Mouse (Mus musculus): ENCODE data around the gene Gpr152. TPM values are rescaled to one million over a fixed set of nuclear protein-coding genes. Genes with fewer than 3 reads are reported as not detected.
A peak's percentile ranks its signal among the peaks of the same experiment; 100 is the strongest.
"Not testable (repeated sequence)": the region's sequence is repeated elsewhere in the genome, so short reads cannot be mapped to it uniquely, and the experiment has no call there.

Gene Gpr152
- polyA plus RNA-seq, 1 experiment from 2014 or later: not detected

DNA sequence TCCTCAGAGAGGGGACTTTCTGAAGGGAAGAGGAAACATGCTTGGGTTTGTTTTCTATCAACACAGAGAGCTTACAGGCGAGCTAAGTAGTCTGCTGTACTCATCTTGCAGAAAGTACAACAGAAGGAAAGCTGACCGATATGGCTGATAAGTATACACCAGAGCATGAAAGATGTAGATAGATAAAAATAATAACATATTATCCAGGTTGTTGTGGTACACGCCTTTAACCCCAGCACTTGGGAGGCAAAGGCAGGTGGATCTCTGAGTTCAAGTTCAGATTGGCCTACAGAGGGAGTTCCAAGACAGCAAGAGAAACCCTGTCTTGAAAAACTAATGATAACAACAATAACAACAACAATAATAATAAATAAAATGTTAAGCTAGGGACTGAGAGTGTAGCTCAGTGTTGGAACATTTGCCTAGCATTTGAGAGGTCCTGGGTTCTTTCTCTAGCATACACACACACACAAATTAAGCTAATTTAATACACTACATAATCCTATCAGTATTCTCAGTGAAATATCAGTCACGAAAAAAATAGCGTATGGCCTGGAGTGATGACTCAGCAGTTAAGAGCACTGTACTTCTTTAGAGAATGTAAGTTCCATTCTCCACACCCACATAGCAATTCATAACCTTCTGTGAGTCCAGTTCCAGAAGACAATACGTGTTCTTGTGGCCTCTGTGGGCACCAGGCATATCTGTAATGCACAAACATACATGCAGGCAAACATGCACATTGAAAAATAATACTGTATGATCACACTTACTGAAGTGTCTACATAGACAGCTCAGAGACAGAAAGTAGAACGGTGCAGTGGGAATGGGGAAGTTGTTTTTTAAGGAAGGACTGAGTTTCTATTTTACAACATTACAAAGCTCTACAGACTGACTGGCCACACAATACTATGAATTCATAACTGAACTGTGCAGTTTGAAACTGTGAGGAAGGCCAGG, 16.9 kb upstream of the Gpr152 start:
- H3K27ac ChIP-seq: no peak overlapping the region
- H3K9me3 ChIP-seq: no peaks in the 10 kb centered on the region
- H3K27me3 ChIP-seq (replicated peaks): no peaks in the 10 kb centered on the region
- WGBS: 81% methylated on average over 7 of the region's 7 CpGs
- H3K4me1 ChIP-seq (replicated peaks): peaks cover 21% of the 10 kb centered on the region
- no peak for ATAC-seq
- no peak overlapping the region for H3K4me2 ChIP-seq (replicated peaks)
- peaks cover 3% of the 10 kb centered on the region; the same call in 1 of the 2 replicates for H3K36me3 ChIP-seq
- no peak overlapping the region for H3K4me3 ChIP-seq (replicated peaks)
- H3K9ac ChIP-seq: no peak overlapping the region

DNA sequence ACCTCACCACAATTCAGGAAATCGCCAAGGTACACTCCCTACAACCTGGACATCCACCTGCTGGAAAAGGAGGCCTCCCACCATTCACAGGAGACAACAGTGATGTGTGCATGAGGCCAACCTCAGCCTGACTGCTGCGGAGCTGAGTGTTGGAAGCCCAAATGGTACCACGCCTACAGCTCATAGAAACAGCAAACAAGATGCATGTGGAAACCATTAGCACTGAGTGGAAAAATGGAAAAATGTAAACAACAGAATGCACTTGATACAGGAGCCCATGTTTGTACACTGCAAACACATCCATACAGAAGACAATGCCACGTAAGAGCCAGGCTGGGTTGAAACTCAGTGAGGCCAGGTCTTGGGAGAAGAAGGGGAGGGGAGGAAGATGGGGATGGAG, 15.2 kb upstream of the Gpr152 start:
- Histone ChIP-seq H3K36me3 (peaks cover 3% of the 10 kb centered on the region; the same call in 1 of the 2 replicates), H3K4me2 (replicated peaks) (no peak overlapping the region), H3K9me3 (no peaks in the 10 kb centered on the region), H3K4me3 (replicated peaks) (no peak overlapping the region), H3K4me1 (replicated peaks) (peaks cover 21% of the 10 kb centered on the region), H3K27ac (no peak overlapping the region), H3K27me3 (replicated peaks) (no peaks in the 10 kb centered on the region), H3K9ac (no peak overlapping the region)
- WGBS: 70% methylated on average over 4 of the region's 4 CpGs
- ATAC-seq: no peak

DNA sequence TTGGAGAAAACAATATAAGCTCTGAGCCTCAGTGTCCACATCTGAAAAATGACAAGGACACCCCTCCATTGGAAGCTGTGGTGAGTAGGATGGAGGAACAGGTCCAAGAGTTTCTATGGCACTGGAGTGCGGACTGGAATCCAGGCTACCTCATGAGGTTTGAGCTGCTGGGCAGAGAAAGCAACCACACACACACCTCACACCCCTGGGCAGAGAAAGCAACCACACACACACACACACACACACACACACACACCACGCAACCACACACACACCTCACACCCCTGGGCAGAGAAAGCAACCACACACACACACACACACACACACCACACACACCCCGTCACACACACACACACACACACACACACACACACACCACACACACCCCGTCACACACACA, 14.3 kb upstream of the Gpr152 start:
- Histone ChIP-seq H3K4me1 (replicated peaks) (peaks cover 18% of the 10 kb centered on the region), H3K4me3 (replicated peaks) (peak overlapping the region; percentile 81), H3K4me2 (replicated peaks) (peak overlapping the region; percentile 74)
- H3K9ac ChIP-seq; H3K36me3 ChIP-seq; H3K9me3 ChIP-seq; H3K27me3 ChIP-seq (replicated peaks); H3K27ac ChIP-seq: not testable (repeated sequence)
- 14% methylated on average over 2 of the region's 4 CpGs for WGBS
- peak; percentile 18 for ATAC-seq

DNA sequence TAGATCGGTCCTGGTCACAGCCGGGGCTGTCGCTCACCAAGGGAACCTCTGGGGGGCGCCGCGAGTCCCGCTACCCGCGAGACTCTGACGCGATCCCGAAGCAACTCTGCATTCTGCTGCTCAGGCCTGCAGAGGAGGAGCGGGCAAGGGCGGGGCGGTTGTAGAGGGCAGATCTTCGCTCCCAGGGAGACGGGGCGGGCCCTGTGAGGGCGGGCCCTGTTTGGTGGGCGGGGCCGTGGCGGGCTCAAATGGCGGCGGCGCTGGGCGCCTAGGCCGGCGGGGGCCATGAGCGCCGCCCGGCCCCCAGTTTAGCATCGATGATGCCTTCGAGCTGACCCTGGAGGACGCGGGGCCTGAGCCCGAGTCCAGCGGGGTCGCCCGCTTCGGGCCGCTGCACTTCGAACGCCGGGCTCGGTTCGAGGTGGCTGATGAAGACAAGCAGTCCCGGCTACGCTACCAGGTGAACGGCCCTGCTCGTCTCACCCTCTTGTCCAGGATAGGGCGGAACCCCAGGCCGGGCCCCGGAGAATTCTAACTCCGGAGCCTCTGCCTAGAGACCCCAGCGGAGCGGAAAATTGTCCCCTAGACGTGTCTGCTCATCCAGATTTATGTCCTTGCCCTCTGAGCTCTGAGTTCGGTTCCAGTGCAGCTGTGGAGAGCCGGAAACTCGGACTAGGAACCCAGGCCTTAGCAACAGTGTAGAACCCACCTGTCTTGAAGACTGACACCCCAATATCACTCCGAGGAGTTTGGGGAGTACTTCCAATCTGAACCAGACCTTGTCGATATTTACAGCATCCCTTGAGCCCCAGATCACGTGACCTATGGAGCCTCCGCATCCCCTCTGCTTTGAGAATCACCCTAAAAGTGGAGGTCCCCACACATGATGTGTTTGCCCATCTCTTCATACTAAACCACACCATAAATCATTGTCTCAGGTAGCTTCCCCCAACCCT, 13.6 kb upstream of the Gpr152 start, which contains the start of gene Aip:
TSS of gene Aip (minus strand) at position 118 of the 956 bp plus-strand sequence.
- Histone ChIP-seq H3K4me1 (replicated peaks) (peaks cover 11% of the 10 kb centered on the region), H3K9ac (peak within 1 kb of the TSS; percentile 89), H3K4me3 (replicated peaks) (peak within 1 kb of the TSS; percentile 81), H3K27me3 (replicated peaks) (no peaks in the 10 kb centered on the region), H3K36me3 (peaks cover 8% of the 10 kb centered on the region; the same call in 1 of the 2 replicates), H3K9me3 (no peaks in the 10 kb centered on the region), H3K4me2 (replicated peaks) (peak within 1 kb of the TSS; percentile 74), H3K27ac (peak within 1 kb of the TSS; percentile 58)
- peak; percentile 95 for ATAC-seq
- under 1% methylated on average over 64 of the region's 64 CpGs for WGBS

DNA sequence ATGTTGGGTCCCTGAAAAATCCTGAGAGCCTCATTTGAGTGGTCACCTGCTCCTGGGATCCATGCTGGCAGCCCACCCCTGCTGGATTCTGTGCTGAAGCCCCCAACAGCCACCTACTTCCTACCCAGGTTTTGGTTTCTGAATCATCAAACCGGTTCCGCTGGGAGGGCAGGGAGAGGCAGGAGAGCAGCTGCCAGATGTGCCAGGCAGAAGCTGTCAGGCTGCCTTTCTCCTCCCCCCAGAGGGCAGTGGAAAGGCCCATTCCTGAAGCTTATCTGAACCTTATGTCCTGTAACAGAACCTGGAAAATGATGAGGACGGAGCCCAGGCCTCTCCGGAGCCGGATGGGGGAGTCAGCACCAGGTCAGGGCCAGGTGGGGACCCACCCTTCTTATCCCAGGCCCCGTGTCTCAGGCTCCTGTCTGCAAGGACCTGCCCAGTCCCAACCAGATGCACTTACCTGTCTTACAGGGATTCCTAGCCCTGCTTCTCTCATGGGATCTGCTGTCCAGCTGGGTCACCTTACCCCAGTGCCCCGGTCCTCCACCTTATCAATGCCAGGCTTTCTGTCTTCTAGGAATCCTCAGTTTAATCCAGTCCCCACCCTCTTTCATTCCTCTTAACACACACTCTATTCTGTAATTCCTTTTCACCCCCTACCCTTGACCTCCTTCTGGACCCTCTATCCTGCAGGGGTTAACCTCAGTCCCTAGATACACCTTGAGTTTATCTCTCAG, 12.7 kb upstream of the Gpr152 start:
- no peak for ATAC-seq
- Histone ChIP-seq H3K4me1 (replicated peaks) (peaks cover 8% of the 10 kb centered on the region), H3K9me3 (no peaks in the 10 kb centered on the region), H3K4me3 (replicated peaks) (peak overlapping the region; percentile 81), H3K4me2 (replicated peaks) (peak overlapping the region; percentile 74), H3K9ac (peak overlapping the region; percentile 89), H3K27ac (no peak overlapping the region), H3K36me3 (peaks cover 10% of the 10 kb centered on the region), H3K27me3 (replicated peaks) (no peaks in the 10 kb centered on the region)
- 53% methylated on average over 7 of the region's 7 CpGs for WGBS

DNA sequence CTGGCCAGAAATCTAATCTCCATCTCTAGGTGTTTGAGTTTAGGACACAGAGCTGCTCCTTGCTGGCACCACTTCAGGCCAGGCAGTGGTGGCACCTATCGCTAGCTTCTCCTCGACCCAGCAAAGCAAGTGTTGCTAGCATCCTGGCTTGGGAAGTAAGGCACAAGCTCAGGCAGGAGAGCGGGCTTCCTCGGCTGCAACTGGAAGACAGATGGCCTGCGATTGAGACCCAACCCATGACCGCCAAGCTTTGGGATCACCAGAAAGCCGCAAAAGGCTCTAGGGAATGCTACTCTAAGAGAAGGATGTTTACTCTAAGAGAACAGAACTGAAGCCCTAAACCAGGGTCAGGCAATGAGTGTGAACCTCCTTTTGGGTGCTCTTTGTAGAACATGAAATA, 10.1 kb upstream of the Gpr152 start:
- Histone ChIP-seq H3K4me3 (replicated peaks) (no peak overlapping the region), H3K27me3 (replicated peaks) (no peaks in the 10 kb centered on the region), H3K9me3 (no peaks in the 10 kb centered on the region), H3K4me2 (replicated peaks) (no peak overlapping the region), H3K36me3 (peaks cover 20% of the 10 kb centered on the region), H3K9ac (no peak overlapping the region), H3K27ac (no peak overlapping the region), H3K4me1 (replicated peaks) (peaks cover 8% of the 10 kb centered on the region)
- WGBS: 92% methylated on average over 7 of the region's 7 CpGs
- ATAC-seq: no peak

- 92% methylated on average over 4 of the region's 4 CpGs for WGBS
- no peak overlapping the region for H3K9ac ChIP-seq
- H3K27me3 ChIP-seq (replicated peaks): no peaks in the 10 kb centered on the region
- H3K36me3 ChIP-seq: peaks cover 20% of the 10 kb centered on the region
- peaks cover 8% of the 10 kb centered on the region for H3K4me1 ChIP-seq (replicated peaks)
- H3K4me2 ChIP-seq (replicated peaks): no peak overlapping the region
- no peak overlapping the region for H3K27ac ChIP-seq
- H3K4me3 ChIP-seq (replicated peaks): no peak overlapping the region
- no peak for ATAC-seq
- H3K9me3 ChIP-seq: no peaks in the 10 kb centered on the region
These were observed 9.5 kb upstream of the Gpr152 start for GRCm38 (mm10) chr19:4130106-4130505.

GRCm38 (mm10) chr19:4131075-4131474, 8.5 kb upstream of the Gpr152 start:
- H3K36me3 ChIP-seq: peaks cover 20% of the 10 kb centered on the region
- no peak for ATAC-seq
- 91% methylated on average over 5 of the region's 5 CpGs for WGBS

DNA sequence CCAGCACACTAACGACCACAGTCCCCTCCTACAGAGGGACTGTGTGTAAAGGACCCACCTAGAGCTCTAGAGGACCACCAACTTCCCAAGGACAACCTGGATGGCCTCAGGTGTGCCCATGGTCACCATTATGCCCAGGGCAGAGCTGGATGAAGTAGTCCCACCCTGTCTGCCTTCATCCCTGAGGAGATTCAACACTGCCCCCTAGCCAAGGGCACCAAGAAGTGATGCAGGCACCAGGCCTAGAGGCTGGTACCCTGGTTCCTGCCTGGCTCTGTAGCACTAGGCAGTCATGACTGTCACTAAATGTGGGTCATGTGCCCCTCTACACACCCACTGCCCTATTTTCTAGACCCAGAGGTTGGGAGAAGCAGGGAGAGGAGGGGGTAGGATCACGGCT, 7.8 kb upstream of the Gpr152 start:
- H3K27me3 ChIP-seq (replicated peaks): no peaks in the 10 kb centered on the region
- peaks cover 4% of the 10 kb centered on the region for H3K4me1 ChIP-seq (replicated peaks)
- H3K27ac ChIP-seq: no peak overlapping the region
- no peaks in the 10 kb centered on the region for H3K9me3 ChIP-seq
- H3K4me3 ChIP-seq (replicated peaks): no peak overlapping the region
- H3K9ac ChIP-seq: no peak overlapping the region
- 85% methylated on average over 2 of the region's 2 CpGs for WGBS
- no peak overlapping the region for H3K4me2 ChIP-seq (replicated peaks)
- peaks cover 20% of the 10 kb centered on the region for H3K36me3 ChIP-seq
- no peak for ATAC-seq

More at GRCm38 (mm10) chr19:4131075-4131474, 8.5 kb upstream of the Gpr152 start:
- Histone ChIP-seq H3K4me2 (replicated peaks) (no peak overlapping the region), H3K9ac (no peak overlapping the region), H3K27me3 (replicated peaks) (no peaks in the 10 kb centered on the region), H3K27ac (no peak overlapping the region), H3K4me3 (replicated peaks) (no peak overlapping the region), H3K9me3 (no peaks in the 10 kb centered on the region), H3K4me1 (replicated peaks) (peaks cover 8% of the 10 kb centered on the region)

- Histone ChIP-seq H3K4me1 (replicated peaks) (no peaks in the 10 kb centered on the region), H3K27me3 (replicated peaks) (no peaks in the 10 kb centered on the region), H3K9ac (no peak overlapping the region), H3K36me3 (peaks cover 17% of the 10 kb centered on the region), H3K4me2 (replicated peaks) (no peak overlapping the region), H3K27ac (no peak overlapping the region), H3K9me3 (no peaks in the 10 kb centered on the region), H3K4me3 (replicated peaks) (no peak overlapping the region)
- 97% methylated on average over 4 of the region's 4 CpGs for WGBS
- no peak for ATAC-seq
These were observed 5.2 kb upstream of the Gpr152 start for GRCm38 (mm10) chr19:4134354-4134753.

DNA sequence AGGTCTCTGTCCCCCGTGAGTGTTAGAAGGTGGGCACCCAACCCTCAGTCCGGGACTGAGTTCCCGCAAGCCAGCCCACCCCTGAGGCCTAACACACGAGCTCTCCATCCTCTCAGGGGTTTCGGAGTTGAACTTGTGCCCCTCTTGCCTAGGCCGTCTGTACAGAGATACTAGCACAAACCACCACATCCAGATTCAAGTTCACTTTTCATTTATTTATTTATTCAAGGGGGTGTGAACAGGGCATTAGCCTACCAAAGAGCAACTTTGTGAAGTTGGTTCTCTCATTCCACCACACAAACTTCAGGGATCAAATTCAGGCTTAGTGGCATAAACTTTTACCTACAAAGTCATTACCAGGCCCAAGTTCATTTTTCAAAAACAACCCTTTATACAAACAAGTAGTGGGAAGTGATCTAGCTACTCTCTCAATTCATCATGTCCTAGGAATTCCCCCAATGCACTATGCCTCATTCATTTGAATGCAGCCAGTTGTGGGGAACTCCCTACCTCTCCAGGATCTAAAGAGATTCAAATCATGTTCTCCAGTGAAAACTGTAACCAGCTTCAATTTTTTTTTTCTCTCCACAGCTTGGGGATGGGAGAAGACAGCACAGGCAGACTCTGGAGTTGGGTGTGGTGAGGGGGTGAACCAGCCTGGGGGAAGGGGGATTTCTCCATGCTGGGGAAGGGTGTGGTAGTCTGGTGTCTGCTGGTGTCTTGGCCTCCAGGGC, 4.2 kb upstream of the Gpr152 start:
- WGBS: 83% methylated on average over 6 of the region's 6 CpGs

More for the DNA sequence above, 4.2 kb upstream of the Gpr152 start:
- H3K36me3 ChIP-seq: peaks cover 12% of the 10 kb centered on the region
- ATAC-seq; H3K9ac ChIP-seq; H3K4me2 ChIP-seq (replicated peaks); H3K4me3 ChIP-seq (replicated peaks); H3K9me3 ChIP-seq; H3K27ac ChIP-seq; H3K4me1 ChIP-seq (replicated peaks); H3K27me3 ChIP-seq (replicated peaks): not testable (repeated sequence)

Measured in intestine, embryonic 15.5 days (tissue).